Mouse (Mus musculus): Measurements from ENCODE around the gene Aff1. TPM values are rescaled to one million over a fixed set of nuclear protein-coding genes. Genes with fewer than 3 reads are reported as not detected.

Aff1 gene
- 7.5 and 12.5 TPM in 2 replicates for polyA plus RNA-seq (2012; rRNA removed)

DNA sequence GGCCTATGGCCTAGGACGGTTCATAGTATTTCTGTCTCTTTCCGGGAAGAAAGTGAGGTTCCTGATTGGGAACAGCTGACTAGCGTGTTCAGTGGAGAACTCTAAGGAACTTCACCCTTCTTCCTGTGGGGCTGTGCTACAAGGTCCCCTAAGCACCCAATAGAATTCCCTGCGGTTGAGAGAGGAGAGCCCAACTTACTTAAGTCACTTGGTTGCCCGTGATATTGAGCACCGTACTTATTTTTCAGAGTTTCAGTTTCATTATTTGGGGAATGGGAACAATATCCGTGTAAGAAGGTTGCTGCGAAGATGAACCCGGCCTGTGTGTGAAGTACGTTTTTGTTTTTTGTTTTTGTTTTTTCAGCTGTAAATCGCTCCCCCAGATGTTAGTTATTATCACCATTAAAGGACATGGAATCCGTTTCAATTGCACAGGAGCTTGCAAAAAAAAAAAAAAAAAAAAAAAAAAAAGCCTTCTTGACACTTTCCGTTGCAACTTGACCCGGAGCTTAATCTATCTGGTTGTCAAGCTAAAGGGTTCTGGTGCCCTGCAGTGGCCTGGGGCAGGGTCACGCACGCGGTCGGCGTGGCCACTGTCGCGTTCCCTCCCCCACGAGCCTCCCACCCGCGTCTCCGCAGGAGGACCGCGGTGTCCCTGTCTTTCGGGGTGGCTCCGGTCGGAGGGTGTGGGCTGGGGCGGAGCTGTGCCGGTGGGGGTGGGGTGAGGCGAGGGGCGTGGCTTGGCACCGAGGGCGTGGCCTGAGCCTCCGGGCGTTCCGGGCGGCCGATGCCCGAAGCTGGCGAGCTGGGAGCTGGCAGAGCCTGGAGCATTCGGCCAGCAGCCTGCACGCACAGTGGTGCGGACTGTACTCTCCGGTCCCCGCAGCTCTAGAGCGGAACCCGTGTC, at the start of gene Aff1:
TSS of gene Aff1 (plus strand) at position 751 of the 907 bp plus-strand sequence.
- no peak for DNase-seq (ENCODE audit: low read depth, low spot score)
- WGBS = 1% methylated on average over 50 of the region's 50 CpGs

DNA sequence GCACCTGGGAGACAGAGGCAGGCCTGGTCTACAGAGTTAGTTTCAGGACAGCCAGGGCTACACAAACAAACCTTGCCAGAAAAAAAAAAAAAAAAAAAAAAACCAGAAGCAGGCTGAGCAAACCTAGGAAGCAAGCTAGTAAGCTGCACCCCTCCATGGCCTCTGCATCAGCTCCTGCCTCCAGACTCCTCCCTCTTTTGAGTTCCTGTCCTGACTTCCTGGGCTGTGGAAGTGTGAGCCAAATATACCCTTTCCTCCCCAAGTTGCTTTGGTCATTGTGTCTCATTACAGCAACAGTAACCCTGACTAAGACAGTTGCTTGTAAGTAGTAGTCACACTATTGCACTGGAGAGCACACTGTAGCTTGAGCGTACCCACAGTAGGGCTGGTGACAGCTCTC, 48.0 kb upstream of the Aff1 start:
- 98% methylated on average over 1 of the region's 1 CpGs for WGBS
- DNase-seq (ENCODE audit: low read depth, low spot score) = no peak

DNA sequence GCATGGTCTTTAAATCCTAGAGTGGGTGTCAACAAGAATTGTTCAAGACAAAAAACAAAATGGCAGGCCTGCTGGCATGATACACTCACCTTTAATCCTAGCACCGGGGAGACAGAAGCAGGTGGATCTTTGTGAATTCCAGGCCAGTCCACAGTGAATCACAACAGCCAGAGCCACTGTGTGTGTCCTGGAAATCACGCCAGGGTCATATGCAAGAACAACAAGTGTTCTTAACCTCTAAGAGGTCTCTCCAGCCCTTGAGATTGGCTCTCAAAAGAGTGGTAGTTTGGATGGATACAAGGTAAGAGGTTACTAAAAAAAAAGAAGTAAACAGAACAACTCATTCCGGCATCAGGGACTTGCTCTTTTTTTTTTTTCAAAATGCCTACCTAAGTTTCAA, 44.9 kb upstream of the Aff1 start:
- WGBS = 90% methylated on average over 3 of the region's 3 CpGs

DNA sequence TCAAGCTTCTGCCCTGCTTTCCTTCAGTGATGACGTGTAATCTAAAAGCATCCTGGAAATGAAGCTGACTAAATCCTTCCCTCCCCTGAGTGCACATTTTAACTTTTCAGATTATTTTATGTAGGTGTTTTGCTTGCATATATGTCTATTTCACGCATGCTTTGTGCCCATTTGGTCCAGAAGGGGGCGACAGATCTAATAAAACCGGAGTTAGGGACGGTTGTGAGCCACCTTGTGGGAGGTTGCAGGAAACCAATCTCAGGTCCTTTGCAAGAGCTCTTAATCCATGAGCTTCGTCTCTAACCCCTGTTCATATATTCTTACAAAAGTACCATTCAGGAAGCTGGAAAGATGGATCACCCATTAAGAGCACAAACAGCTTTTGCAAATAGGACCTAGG, 37.9 kb upstream of the Aff1 start:
- no peak for DNase-seq (ENCODE audit: low read depth, low spot score)
- WGBS = 56% methylated on average over 6 of the region's 6 CpGs

More for the DNA sequence above, 44.9 kb upstream of the Aff1 start:
- DNase-seq (ENCODE audit: low read depth, low spot score) = no peak

DNA sequence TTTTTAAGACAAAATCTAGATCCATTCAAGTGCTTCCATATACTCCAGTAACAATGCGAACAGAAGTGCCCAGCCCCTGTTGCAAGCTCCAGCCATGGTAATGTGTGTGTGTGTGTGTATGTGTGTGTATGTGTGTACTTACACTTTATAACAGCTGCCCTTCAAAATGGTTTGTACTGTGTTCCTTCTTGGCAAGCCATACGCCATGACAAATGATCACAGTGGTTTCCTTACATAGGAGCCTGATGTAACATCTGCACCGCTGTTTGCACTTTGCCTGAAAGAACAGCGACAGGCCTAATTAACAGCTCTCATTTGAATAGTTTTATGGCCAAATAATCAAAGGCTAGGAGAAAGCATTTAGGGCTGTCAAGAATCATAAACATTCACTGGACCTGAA, 37.4 kb upstream of the Aff1 start:
- no peak for DNase-seq (ENCODE audit: low read depth, low spot score)
- 28% methylated on average over 4 of the region's 4 CpGs for WGBS

DNA sequence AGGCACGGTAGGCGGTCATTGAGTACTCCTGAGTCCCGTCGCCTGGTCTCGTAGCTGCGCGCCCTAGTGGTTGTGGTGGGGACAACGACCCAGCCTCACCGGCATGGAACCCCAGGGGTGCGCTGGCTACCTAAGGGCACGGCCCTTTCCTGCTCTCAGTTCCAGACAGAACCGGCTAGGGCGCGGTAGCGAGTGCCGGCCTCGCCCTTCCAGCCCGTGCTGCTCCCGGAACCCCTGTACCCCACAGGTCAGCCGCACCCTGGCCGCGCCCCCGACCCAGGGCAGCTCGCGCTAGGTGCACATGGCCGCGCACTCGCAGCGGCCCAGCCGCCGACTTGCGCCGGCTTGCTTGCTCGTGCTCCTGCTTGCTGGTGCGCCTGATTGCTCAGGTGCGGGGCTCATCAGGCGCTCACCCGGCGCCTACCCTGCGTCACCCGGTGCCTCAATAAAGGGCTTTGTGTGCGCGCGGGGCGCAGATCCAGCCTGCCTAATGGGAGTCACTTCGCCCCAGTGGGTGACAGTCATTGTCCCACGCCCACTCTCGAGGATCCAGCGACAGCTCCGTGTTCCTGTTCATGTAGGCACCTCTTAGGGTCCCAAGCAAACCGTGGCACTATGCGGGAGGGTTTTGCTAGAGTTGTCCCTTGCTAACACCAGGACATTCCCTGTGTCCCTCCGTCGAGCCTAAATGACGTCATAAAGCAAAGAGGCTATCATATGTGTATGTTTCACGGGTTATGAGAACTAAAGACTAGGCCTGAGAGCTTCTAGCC, 36.6 kb upstream of the Aff1 start, which contains the start of gene 1700016H13Rik:
TSS of gene 1700016H13Rik (minus strand) at position 665 of the 773 bp plus-strand sequence.
- no peak for DNase-seq (ENCODE audit: low read depth, low spot score)
- WGBS = 3% methylated on average over 55 of the region's 56 CpGs

DNA sequence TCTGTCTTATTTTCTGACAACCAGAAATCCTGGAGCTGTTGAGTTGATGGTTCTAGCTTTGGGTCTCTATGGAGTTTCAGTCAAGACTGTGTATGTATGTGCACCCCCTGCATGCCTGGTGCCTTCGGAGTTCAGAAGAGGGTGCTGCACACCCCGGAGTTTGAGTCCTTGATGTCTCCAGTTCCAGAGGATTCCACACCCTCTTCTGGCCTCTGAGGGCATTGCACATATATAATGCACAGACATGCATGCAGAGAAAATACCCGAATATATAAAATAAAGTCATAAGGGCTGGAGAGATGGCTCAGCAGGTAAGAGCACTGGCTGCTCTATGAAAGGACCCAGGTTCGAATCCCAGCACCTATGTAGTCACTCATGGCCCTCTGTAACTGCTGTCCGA, 33.3 kb upstream of the Aff1 start:
- WGBS = 69% methylated on average over 5 of the region's 5 CpGs
- DNase-seq (ENCODE audit: low read depth, low spot score) = no peak

DNA sequence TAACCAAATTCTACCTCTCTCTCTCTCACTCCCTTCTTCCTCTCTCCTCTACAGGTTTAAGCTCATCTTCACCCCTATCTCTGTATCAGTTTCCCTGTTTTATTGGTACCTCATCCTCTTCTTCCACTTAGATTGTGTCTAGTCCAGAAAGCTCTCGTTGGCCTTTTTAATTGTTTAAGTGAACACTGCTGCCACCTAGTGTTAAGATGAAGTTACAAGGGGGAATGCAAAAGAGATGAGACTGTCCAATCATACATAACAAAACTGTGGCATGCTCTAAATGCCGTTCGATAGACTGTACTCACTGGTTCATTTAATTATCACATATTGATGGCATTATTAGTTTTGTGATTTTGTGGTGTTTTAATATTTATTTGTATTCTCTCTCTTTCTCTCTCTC, 32.6 kb upstream of the Aff1 start:
- 15% methylated on average over 3 of the region's 3 CpGs for WGBS
- DNase-seq (ENCODE audit: low read depth, low spot score) = no peak

DNA sequence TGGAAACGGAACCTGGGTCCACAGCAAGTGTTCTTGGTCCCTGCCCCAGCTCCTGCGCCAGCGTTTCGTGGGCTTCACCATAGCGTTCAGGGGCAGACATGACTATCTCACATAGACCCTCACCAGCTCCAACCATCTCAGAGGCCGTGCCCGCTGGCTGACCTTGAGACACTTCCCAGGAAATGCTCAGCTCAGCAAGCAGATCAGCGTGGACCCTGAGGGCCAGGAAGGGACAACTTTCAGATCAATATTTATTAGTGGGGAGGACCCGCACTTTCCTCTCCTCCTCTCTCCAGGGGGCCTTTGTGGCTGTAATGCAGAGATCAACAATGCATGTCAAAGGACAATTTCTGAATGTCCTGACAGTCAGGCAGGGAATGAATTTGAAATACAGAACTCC, 27.2 kb upstream of the Aff1 start:
- WGBS = 91% methylated on average over 9 of the region's 9 CpGs
- DNase-seq (ENCODE audit: low read depth, low spot score) = no peak

DNA sequence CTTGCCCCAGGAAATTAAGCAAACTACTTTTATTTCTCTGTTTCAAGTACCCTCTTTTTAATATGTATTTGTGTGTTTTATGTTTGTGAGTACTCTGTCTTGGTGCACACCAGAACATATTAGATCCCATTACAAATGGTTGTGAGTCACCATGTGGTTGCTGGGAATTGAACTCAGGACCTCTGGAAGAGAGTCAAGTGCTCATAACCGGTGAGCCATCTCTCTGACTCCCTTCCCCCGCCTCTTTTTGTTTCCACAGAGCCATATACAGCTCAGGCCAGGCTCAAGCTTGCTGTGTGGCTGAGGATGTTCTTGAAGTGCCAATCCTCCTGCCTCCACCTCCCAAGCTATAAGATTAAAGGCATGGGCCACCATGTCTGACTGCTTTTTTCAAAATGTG, 26.3 kb upstream of the Aff1 start:
- DNase-seq (ENCODE audit: low read depth, low spot score) = no peak
- 59% methylated on average over 2 of the region's 2 CpGs for WGBS

DNA sequence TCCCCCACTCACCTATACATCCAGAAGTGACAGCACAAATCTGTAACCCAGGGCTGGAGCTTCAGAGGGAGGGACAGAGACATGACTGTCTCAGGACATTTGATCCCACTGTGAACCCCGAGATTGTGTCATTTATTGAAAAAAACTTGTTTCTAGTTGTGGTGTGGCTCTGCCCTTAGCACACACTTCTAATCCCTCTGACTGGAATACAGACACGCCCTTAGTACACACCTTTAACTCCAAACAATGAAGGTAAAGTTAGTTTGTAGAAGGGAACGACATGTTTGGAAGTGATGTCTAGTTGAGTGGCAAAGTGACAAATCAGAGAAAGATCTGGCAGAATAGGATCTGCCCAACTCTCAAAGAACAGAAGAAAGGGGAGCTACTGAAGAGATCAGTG, 20.3 kb upstream of the Aff1 start:
- 38% methylated on average over 3 of the region's 3 CpGs for WGBS
- no peak for DNase-seq (ENCODE audit: low read depth, low spot score)

DNA sequence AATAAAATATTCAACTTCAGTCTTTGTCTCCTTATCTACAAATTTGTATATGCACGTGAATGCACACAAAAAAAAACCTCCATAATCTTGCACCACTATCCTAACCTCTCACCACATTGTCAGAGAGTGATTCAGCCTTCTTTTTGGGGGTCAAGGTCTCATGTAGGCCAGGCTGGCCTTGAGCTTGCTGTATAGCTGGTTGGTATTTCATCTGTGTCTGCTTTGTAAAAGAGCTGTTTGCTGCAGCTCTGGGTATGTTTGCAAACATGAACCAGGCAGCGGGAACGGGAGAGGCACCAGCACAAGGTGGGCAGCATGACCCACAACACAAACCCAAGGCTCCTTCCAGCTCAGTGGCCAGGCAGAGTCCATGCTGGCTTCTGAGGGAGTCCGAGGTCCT, 18.6 kb upstream of the Aff1 start:
- DNase-seq (ENCODE audit: low read depth, low spot score) = no peak
- WGBS = 62% methylated on average over 4 of the region's 4 CpGs

DNA sequence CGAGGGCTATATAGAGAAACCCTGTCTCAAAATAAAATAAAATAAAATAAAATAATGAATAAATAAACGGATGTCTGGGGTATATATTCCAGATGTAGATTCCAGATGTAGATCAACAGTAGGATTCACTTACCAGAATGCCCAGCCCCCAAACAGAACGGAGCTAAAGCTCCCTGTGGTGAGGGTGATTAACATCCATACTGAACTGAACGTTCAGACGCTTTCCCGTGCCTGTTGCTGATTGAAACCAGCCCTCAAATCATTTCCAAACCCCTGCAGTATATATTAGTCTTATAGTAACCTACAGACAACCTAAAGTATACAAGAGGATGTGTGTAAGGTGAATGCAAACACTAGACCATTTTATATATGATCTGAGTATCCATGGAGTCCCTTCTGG, 17.7 kb upstream of the Aff1 start:
- WGBS = 71% methylated on average over 6 of the region's 6 CpGs
- no peak for DNase-seq (ENCODE audit: low read depth, low spot score)

DNA sequence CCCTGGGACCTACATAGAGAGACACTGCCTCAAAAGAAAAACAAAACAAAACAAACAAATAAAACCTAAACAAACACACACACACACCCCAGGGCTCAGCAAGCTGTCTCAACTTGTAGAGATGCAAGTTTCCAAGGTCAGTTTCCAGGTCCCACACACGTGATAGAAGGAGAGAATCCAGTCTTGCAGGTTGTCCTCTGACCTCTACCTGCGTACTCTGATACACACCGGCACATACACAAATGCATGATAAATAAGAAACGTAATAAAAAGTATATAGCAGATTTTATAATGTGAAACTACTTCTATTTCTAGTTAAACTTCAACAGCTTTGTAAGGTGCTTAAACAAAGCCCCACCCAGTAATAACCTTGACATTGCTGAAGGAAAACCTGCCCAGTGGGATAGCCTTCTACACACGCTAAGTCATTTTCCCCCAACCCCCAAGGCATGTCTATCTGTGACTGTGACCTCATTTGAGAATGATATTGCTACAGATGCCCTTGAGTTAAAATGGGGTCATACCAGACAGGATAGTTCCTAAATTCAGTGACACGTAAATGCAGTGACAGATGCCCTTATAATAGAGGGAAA, 15.8 kb upstream of the Aff1 start:
- no peak for DNase-seq (ENCODE audit: low read depth, low spot score)
- whole genome bisulfite sequencing = 35% methylated on average over 6 of the region's 6 CpGs

DNA sequence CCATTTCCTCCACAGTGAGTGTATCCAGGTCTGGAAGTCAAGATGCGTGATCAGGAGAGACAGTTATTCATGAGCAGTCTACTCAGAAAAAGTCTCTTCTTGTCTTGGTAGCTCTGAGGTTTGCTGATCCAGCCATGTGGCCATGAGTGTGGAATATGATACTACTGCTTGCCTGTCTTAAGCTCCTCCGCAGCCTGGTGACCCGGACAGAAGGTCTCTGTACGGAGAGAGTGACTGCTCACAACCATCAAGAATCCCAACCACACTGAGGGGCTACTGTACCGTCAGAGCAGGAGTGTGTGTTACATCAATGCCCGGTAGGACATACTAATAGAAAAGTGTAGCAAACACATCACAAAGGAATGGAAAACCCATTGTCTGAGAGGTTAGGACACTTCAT, 14.3 kb upstream of the Aff1 start:
- DNase-seq (ENCODE audit: low read depth, low spot score) = no peak
- 95% methylated on average over 6 of the region's 6 CpGs for WGBS

DNA sequence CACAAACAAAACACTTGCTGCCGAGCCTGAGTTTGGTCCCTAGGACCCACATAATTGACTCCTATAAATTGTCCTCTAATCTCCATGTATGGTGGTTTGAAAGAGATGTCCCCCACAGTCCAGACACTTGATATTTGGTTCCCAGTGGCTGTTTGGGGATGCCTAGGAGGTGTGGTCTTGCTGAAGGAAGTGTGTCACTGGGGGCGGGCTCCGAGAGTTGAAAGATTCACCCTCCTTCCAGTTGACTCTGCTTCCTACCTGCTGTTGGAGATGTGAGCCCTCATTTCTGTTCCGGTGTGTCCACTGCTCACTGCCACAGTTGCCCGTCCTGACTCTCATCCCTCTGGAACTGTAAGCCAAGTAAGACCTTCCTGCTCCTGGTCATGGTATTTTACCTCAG, 13.2 kb upstream of the Aff1 start:
- 92% methylated on average over 5 of the region's 5 CpGs for WGBS

DNA sequence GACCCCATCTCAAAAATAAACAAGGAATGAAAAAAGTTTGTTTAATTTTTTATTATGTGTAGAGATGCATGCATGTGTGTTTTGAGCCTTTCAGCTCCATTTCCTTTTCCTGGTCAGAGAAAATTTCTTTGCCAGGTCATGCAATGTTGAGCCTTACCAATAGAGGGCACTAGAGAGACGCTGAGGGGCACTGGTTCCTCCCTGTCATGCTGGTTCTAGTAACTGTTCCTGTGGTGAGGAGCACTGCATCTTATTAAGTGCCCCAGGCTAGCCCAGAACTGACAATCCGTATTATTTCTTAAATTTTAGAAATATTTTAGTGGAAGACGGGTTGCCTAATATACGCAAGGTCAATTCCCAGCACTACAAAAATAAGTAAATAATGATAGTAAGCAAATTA, 11.8 kb upstream of the Aff1 start:
- no peak for DNase-seq (ENCODE audit: low read depth, low spot score)
- 46% methylated on average over 4 of the region's 4 CpGs for WGBS

More for the DNA sequence above, 13.2 kb upstream of the Aff1 start:
- no peak for DNase-seq (ENCODE audit: low read depth, low spot score)

DNA sequence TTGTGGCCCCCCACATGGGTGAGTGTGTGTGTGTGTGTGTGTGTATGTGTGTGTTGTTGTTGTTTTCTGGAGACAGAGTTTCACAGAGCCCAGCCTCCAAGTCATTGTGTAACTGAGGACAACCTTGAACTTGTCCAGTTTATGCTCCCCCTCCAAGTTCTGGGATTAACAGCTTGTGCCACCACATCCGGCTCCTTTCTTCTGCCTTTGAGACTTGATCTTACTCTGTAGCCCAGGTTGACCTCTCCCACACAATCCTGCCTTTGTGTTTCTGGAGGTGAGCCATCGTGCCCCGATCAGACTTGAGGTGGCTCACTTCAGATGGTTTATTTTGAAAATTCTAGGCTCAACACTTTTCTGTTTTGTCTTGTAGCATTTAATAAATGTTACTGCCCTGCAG, 10.3 kb upstream of the Aff1 start:
- WGBS = 34% methylated on average over 3 of the region's 3 CpGs

DNA sequence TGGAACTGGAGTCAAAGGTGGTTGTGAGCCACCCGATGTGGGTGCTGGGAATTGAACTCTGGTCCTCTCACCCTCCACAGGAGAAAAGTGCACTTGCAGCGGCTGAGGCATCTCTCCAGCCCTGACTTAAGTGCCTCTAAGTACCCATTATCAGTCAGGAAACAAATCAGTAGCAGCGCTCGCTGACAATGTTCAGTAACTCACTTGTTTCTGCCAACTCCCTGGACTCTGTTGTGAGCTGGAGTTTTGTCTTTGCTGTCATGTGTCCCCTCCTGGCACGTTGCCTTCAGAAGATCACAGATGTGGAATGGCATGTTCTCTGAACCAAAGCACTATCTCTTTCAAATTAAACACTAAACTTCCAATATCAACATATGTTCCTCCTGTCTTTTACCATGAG, 2.5 kb upstream of the Aff1 start:
- DNase-seq (ENCODE audit: low read depth, low spot score) = no peak
- WGBS = 89% methylated on average over 5 of the region's 5 CpGs

More for the DNA sequence above, 10.3 kb upstream of the Aff1 start:
- DNase-seq (ENCODE audit: low read depth, low spot score) = no peak

DNA sequence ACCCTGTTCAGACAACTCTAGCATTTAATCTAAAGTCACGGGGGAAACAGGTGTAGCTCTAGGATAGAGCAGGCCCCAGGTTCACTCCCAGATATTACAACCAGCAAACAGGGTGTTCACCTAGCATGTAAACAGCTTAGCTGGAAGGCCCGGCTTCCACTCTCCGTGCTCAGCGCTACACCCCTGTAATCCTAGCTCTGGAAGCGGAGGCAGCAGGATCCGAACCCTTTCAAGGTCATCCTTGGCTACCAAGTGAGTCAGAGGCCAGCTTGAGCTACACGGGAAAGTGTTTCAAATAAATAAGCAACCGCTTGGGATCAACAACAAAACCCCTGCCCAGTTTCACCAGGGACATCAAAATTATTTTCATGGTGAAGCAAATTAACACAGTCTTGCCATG, 2.0 kb upstream of the Aff1 start:
- no peak for DNase-seq (ENCODE audit: low read depth, low spot score)
- WGBS = 85% methylated on average over 8 of the region's 8 CpGs

Measured in large intestine, adult 2 months (tissue).